Mouse (Mus musculus) brown adipose tissue, adult 24 weeks (tissue): Measurements from ENCODE around the gene Tmem222. TPM values are rescaled to one million over a fixed set of nuclear protein-coding genes. Genes with fewer than 3 reads are reported as not detected.

Source experiments
- H3K27ac ChIP-seq: fragments of 200-500 bp; replicated peaks from 2 replicates; pipeline ENCODE4 v1.5.1; 2012; ENCODE audit warnings: low read depth, mild to moderate bottlenecking, low read length
- H3K4me1 ChIP-seq: fragments of 200-500 bp; 2 replicates; pipeline ENCODE4 v1.6.1; 2012; ENCODE audit warnings: low read length, mixed read lengths; ENCODE audit not compliant: control insufficient read depth, insufficient read depth, insufficient read length
- H3K4me3 ChIP-seq: fragments of 200-500 bp; 2 replicates; pipeline ENCODE4 v1.5.1; 2012; ENCODE audit warnings: low read depth, mild to moderate bottlenecking, low read length, moderate library complexity; ENCODE audit not compliant: insufficient read depth
- polyA plus RNA-seq: library from polyadenylated mRNA; stranded (reverse); fragments of >200 nt; gene quantifications from 2 replicates; pipeline ENCODE4 v1.2.4, GENCODE M21; 2012; ENCODE audit not compliant: missing spikeins, insufficient read depth, insufficient read length

Gene Tmem222
- 28.8 and 34.4 TPM in 2 replicates for polyA plus RNA-seq

DNA sequence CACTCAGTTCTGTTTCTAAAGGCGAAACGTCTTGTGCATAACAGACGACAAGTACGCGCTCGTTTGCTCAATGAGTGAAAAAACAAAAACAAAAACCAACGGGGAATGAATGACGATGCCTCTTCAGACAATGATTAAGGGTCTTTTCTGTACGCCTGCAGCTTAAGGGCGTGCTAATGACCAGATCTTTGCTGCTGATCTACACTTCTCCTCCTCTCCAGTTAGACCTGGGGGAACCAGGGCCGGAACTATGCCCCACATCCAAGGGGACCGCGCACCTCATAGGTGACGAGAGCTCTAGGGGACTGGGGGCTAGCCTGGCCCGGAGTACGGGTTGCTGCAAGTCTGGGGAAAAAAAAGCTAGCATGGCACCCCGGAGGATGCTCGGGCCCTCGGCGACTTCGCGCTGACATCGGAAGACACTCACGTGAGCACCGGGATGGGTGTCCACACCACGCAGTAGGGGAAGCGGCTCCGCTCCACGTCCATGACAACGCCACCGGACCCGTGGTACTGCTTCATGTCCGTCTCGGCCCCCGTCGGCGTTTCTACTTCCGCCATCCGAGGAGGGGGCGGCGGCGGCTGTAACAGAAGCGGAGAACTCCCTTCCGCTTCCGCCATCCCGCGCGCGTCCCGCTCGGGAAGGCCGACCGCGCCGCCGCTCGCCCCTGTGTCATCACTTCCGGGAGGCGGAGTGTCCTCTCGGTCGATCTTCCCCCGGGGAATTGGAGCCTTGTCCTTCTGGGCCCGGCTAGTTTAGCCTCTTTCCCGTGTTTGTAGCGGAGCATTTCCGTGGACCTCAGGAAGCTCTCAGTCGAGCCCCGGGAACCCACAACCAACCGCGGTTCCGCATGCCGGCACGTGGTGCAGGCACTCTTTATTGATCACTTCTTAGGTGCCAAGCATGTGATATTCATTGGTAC, at the start of gene Tmem222:
Gene Tmem222 (minus strand): TSS at position 689 of the 923 bp plus-strand sequence.
- Histone ChIP-seq H3K4me1 (peaks cover 6% of the 10 kb centered on the region; the same call in 1 of the 2 replicates), H3K4me3 (peak within 1 kb of the TSS; percentile 95), H3K27ac (peak within 1 kb of the TSS; percentile 90)

DNA sequence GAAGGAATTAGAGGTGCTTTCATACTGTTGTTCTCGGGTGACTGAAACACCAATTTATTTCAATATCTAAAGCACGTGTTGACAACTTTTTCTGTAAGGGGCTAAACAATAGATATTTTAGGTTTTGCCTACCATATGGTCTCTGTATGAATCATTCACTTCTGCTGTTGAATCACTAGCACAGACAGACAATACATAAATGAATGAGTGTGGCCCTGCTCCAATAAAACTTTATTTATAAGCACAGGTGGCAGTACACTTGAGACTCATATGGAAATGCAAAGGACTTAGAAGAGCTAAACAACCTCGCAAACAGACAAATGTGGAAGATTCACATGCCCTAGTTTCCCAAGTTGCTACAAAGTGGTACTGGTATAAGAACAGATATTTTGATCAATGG, 42.1 kb upstream of the Tmem222 start:
- Histone ChIP-seq H3K4me1 (peaks cover 2% of the 10 kb centered on the region; the same call in 1 of the 2 replicates), H3K27ac (no peak overlapping the region)

DNA sequence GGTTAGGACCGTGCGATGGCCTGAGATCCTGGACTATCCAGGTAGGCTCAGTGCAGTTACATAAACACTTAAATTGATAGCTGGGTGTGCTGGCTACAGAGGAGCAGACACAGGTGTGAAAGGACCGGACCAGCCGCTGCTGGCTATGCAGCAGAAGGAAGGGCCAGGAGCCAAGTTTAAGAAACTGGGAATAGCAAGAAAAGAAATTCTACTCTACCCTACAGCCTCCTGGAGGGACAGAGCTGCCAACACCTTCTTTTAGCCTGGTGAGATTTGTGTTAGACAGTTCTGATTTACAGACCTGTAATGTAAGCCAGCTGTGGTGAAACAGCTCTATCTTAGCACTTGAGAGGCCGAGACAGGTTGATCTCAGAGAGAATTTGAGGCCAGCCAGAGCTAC, 38.4 kb upstream of the Tmem222 start:
- Histone ChIP-seq H3K27ac (no peak overlapping the region), H3K4me3 (no peak overlapping the region)

More for the DNA sequence above, 42.1 kb upstream of the Tmem222 start:
- H3K4me3 ChIP-seq, result no peak overlapping the region

GRCm38 (mm10) chr4:133314896-133315295, 37.3 kb upstream of the Tmem222 start:
- Histone ChIP-seq H3K4me1 (peaks cover 2% of the 10 kb centered on the region; the same call in 1 of the 2 replicates), H3K27ac (no peak overlapping the region)

More for the DNA sequence above, 38.4 kb upstream of the Tmem222 start:
- H3K4me1 ChIP-seq, result peaks cover 2% of the 10 kb centered on the region; the same call in 1 of the 2 replicates

GRCm38 (mm10) chr4:133309948-133310347, 32.4 kb upstream of the Tmem222 start:
- no peaks in the 10 kb centered on the region for H3K4me1 ChIP-seq
- no peak overlapping the region for H3K4me3 ChIP-seq
- no peak overlapping the region for H3K27ac ChIP-seq

More at GRCm38 (mm10) chr4:133314896-133315295, 37.3 kb upstream of the Tmem222 start:
- no peak overlapping the region for H3K4me3 ChIP-seq

GRCm38 (mm10) chr4:133307331-133307730, 29.7 kb upstream of the Tmem222 start:
- H3K4me1 ChIP-seq, result no peaks in the 10 kb centered on the region
- no peak overlapping the region for H3K27ac ChIP-seq
- H3K4me3 ChIP-seq, result no peak overlapping the region

GRCm38 (mm10) chr4:133305825-133306224, 28.2 kb upstream of the Tmem222 start:
- no peak overlapping the region for H3K27ac ChIP-seq
- no peaks in the 10 kb centered on the region for H3K4me1 ChIP-seq
- no peak overlapping the region for H3K4me3 ChIP-seq

GRCm38 (mm10) chr4:133304770-133305169, 27.2 kb upstream of the Tmem222 start:
- Histone ChIP-seq H3K4me1 (no peaks in the 10 kb centered on the region), H3K27ac (no peak overlapping the region), H3K4me3 (no peak overlapping the region)

DNA sequence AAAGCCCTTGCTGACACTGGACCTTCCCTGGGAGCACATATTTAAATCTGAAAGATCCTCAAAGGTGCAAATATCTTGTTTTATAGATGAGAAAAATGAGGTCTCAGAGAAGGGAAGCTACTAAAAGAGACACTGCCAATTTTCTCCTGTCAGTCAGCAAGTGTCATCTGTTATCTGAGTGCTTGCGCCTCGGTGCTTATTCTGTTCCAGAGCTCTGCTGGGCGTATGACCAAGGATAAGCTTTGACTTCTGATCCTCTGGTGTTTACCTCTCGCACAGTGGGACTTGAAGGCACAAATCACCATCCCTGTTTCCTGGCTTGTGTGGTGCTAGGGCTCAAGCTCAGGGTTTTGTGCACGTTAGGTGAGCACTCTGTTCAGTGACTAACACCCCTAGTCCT, 25.1 kb upstream of the Tmem222 start:
- no peak overlapping the region for H3K27ac ChIP-seq
- no peaks in the 10 kb centered on the region for H3K4me1 ChIP-seq
- H3K4me3 ChIP-seq, result no peak overlapping the region

DNA sequence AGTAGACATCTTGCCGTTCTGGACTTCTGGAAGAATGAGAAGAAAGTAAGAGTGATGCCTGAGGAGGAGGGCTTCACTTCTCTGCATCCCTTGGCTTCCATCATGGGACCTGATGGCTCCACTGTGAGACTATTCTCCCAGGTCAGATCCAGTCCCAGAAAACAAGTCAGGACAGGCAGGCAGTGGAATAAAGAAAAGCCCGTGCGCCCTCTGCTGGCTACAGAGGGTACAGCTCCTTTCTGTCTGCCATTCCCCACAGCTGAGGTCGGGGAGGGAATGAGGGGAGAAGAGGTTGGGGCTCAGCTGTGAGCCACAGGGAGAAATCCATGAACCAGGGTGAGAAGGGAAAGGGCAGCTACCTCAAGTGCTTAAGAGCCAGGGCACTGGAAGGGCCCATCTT, 24.2 kb upstream of the Tmem222 start:
- Histone ChIP-seq H3K4me1 (no peaks in the 10 kb centered on the region), H3K27ac (no peak overlapping the region), H3K4me3 (no peak overlapping the region)

DNA sequence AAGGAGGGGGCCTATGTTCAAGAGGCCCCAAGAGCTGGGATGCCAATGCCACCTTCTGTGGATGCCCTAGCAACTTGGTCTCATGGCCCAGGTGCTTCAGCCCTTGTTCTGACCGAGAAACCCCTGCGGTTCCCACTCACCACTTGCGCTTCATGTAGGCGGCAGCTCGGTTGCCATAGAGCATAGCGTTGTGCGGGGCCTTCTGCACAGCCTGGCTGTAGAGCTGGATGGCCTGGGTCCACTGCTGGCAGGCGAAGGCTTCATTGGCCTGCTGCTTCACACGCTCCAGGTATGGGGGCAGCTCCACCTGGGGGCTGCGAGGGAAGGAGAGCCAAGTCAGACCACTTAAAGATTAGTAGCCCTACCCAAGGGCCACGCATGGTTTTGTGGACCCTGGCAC, 22.8 kb upstream of the Tmem222 start:
- H3K4me1 ChIP-seq, result no peaks in the 10 kb centered on the region
- H3K4me3 ChIP-seq, result no peak overlapping the region
- H3K27ac ChIP-seq, result no peak overlapping the region

GRCm38 (mm10) chr4:133299701-133300100, 22.1 kb upstream of the Tmem222 start:
- H3K4me3 ChIP-seq, result no peak overlapping the region
- no peak overlapping the region for H3K27ac ChIP-seq
- no peaks in the 10 kb centered on the region for H3K4me1 ChIP-seq

- Histone ChIP-seq H3K4me1 (no peaks in the 10 kb centered on the region), H3K27ac (no peak overlapping the region), H3K4me3 (no peak overlapping the region)
Observed at GRCm38 (mm10) chr4:133298516-133299365, 21.1 kb upstream of the Tmem222 start.

GRCm38 (mm10) chr4:133297801-133298238, 20.2 kb upstream of the Tmem222 start:
- no peak overlapping the region for H3K4me3 ChIP-seq
- no peak overlapping the region for H3K27ac ChIP-seq
- no peaks in the 10 kb centered on the region for H3K4me1 ChIP-seq

GRCm38 (mm10) chr4:133297360-133297759, 19.8 kb upstream of the Tmem222 start:
- Histone ChIP-seq H3K4me1 (no peaks in the 10 kb centered on the region), H3K4me3 (no peak overlapping the region), H3K27ac (no peak overlapping the region)
